Mouse (Mus musculus) liver, postnatal 0 days (tissue): Measurements from ENCODE around the gene Agt. TPM values are rescaled to one million over a fixed set of nuclear protein-coding genes. Genes with fewer than 3 reads are reported as not detected.

Experiments used
- ATAC-seq: fragments of 200-750 bp; cut with Nextera tagmentation; 2 replicates; pipeline ENCODE4 v1.8.0; 2017; ENCODE audit warnings: mild to moderate bottlenecking, moderate library complexity
- DNase-seq: peaks from one replicate; pipeline ENCODE4 v3.0.0-alpha.2; 2016
- H3K27ac ChIP-seq: fragments of 300-500 bp; sonication (generic); 2 replicates; pipeline ENCODE4 v1.5.1; 2014; ENCODE audit warnings: antibody characterized with exemption, moderate library complexity, mild to moderate bottlenecking, low read depth
- H3K27me3 ChIP-seq: fragments of 300-500 bp; sonication (generic); 2 replicates; pipeline ENCODE4 v1.6.1; 2014; ENCODE audit warnings: low read length, control low read depth, mixed read lengths; ENCODE audit not compliant: insufficient read depth
- H3K36me3 ChIP-seq: fragments of 300-500 bp; sonication (generic); replicated peaks from 2 replicates; pipeline ENCODE4 v1.6.1; 2014; ENCODE audit warnings: mild to moderate bottlenecking, control low read depth, low read length, moderate library complexity, mixed read lengths; ENCODE audit not compliant: insufficient read depth
- H3K4me1 ChIP-seq: fragments of 300-500 bp; sonication (generic); 2 replicates; pipeline ENCODE4 v1.6.1; 2014; ENCODE audit warnings: antibody characterized with exemption, mild to moderate bottlenecking, control low read depth; ENCODE audit not compliant: insufficient read depth
- H3K4me2 ChIP-seq: fragments of 300-500 bp; sonication (generic); 2 replicates; pipeline ENCODE4 v1.6.1; 2014; ENCODE audit warnings: low read depth, mild to moderate bottlenecking, low read length, moderate library complexity, mixed read lengths
- H3K4me3 ChIP-seq: fragments of 300-500 bp; sonication (generic); 2 replicates; pipeline ENCODE4 v1.5.1; 2014; ENCODE audit warnings: low read depth, low read length
- H3K9ac ChIP-seq: fragments of 300-500 bp; sonication (generic); replicated peaks from 2 replicates; pipeline ENCODE4 v1.6.1; 2014; ENCODE audit warnings: mild to moderate bottlenecking, moderate library complexity
- H3K9me3 ChIP-seq: fragments of 300-500 bp; sonication (generic); 2 replicates; pipeline ENCODE4 v1.6.1; 2016; ENCODE audit warnings: mild to moderate bottlenecking, control low read depth, low read length, mixed read lengths
- CTCF ChIP-seq: sonication (generic); IDR thresholded peaks from 2 replicates; pipeline ENCODE4 v1.5.1; 2016; ENCODE audit warnings: antibody characterized with exemption, low read depth
- EP300 ChIP-seq: IDR thresholded peaks from 2 replicates; pipeline ENCODE4 v1.6.1; 2016; ENCODE audit warnings: antibody characterized with exemption, low read depth, mild to moderate bottlenecking
- WGBS: fragments of 180-500 bp; shearing (Covaris S2); extraction: QIAGEN DNeasy Blood & Tissue Kit; methylation state at CpG from one replicate; pipeline ENCODE4 v1.1.7; 2014; ENCODE audit not compliant: insufficient replicate concordance; 5-methylcytosine and 5-hydroxymethylcytosine counted together
- polyA plus RNA-seq: library from polyadenylated mRNA; unstranded; fragments of >200 nt; fragmentation: Nextera tagmentation; extraction: Ambion mirVana; gene quantifications from 2 replicates; pipeline ENCODE4 v1.2.1, GENCODE M21; 2015

Agt gene
- polyA plus RNA-seq, 1 experiment from 2014 or later, result 883 TPM

GRCm38 (mm10) chr8:124520249-124521080, 49.0 kb downstream of the Agt start, which contains the start of gene Cog2:
Gene Cog2 (plus strand): TSS chr8:124520767.
- Histone ChIP-seq H3K9ac (peak within 1 kb of the TSS; percentile 81), H3K36me3 (peaks cover 6% of the 10 kb centered on the region; the same call in 1 of the 2 replicates), H3K4me1 (peaks cover 9% of the 10 kb centered on the region), H3K4me2 (peak within 1 kb of the TSS; percentile 78), H3K27ac (peak within 1 kb of the TSS; percentile 49), H3K9me3 (no peaks in the 10 kb centered on the region), H3K27me3 (no peaks in the 10 kb centered on the region), H3K4me3 (peak within 1 kb of the TSS; percentile 80)
- WGBS, result 9% methylated on average over 50 of the region's 50 CpGs
- TF ChIP-seq EP300, result no peak
- peak; percentile 91 for TF ChIP-seq CTCF
- ATAC-seq (peak; percentile 100), DNase-seq (peak; percentile 92)

GRCm38 (mm10) chr8:124517142-124517541, 52.4 kb downstream of the Agt start:
- WGBS, result 60% methylated on average over 6 of the region's 6 CpGs
- ATAC-seq (no peak), DNase-seq (no peak)
- no peak overlapping the region for H3K9ac ChIP-seq
- TF ChIP-seq CTCF (no peak), EP300 (no peak)
- no peaks in the 10 kb centered on the region for H3K27me3 ChIP-seq
- H3K4me1 ChIP-seq, result peaks cover 9% of the 10 kb centered on the region
- no peak overlapping the region for H3K4me2 ChIP-seq
- H3K9me3 ChIP-seq, result no peaks in the 10 kb centered on the region
- no peak overlapping the region for H3K4me3 ChIP-seq
- no peaks in the 10 kb centered on the region for H3K36me3 ChIP-seq
- H3K27ac ChIP-seq, result no peak overlapping the region

GRCm38 (mm10) chr8:124516525-124516924, 53.0 kb downstream of the Agt start:
- no peak for DNase-seq
- Histone ChIP-seq H3K4me2 (no peak overlapping the region), H3K4me1 (peaks cover 3% of the 10 kb centered on the region), H3K9me3 (no peaks in the 10 kb centered on the region), H3K27me3 (no peaks in the 10 kb centered on the region), H3K36me3 (no peaks in the 10 kb centered on the region), H3K4me3 (no peak overlapping the region), H3K9ac (no peak overlapping the region), H3K27ac (no peak overlapping the region)
- WGBS, result 42% methylated on average over 6 of the region's 6 CpGs
- TF ChIP-seq CTCF (no peak), EP300 (no peak)
- ATAC-seq, result no peak

GRCm38 (mm10) chr8:124516039-124516438, 53.5 kb downstream of the Agt start:
- H3K36me3 ChIP-seq, result no peaks in the 10 kb centered on the region
- no peak overlapping the region for H3K27ac ChIP-seq
- H3K4me1 ChIP-seq, result no peaks in the 10 kb centered on the region
- DNase-seq (no peak), ATAC-seq (no peak)
- WGBS, result 60% methylated on average over 3 of the region's 3 CpGs
- H3K9me3 ChIP-seq, result no peaks in the 10 kb centered on the region
- H3K9ac ChIP-seq, result no peak overlapping the region
- H3K27me3 ChIP-seq, result no peaks in the 10 kb centered on the region
- TF ChIP-seq EP300, result no peak
- H3K4me3 ChIP-seq, result no peak overlapping the region
- H3K4me2 ChIP-seq, result no peak overlapping the region

DNA sequence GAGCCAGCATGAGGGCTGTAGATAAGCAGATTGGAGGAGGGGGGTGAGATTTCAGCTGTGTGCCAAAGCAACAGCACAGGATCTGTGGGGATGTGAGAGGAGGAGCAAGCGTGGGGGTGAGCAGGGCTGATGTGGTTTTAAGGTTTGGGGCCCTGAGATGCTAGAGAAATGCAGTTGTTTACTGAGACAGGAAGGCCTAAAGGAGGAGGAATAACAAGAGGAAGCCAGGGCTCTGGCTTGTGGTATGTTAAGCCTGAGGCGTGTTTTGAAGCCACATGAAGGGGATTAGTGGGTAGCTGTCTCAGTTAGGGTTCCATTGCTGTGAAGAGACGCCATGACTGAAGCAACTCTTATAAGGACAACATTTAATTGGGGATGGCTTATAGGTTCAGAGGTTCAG, 60.4 kb downstream of the Agt start:
- H3K27ac ChIP-seq, result no peak overlapping the region
- DNase-seq, result no peak
- WGBS, result 52% methylated on average over 3 of the region's 3 CpGs
- no peak overlapping the region for H3K9ac ChIP-seq
- H3K36me3 ChIP-seq, result no peaks in the 10 kb centered on the region
- no peaks in the 10 kb centered on the region for H3K27me3 ChIP-seq
- H3K4me3 ChIP-seq, result no peak overlapping the region
- H3K4me2 ChIP-seq, result no peak overlapping the region
- no peak for TF ChIP-seq CTCF
- no peak for TF ChIP-seq EP300
- ATAC-seq, result no peak
- H3K9me3 ChIP-seq, result no peaks in the 10 kb centered on the region
- no peaks in the 10 kb centered on the region for H3K4me1 ChIP-seq

DNA sequence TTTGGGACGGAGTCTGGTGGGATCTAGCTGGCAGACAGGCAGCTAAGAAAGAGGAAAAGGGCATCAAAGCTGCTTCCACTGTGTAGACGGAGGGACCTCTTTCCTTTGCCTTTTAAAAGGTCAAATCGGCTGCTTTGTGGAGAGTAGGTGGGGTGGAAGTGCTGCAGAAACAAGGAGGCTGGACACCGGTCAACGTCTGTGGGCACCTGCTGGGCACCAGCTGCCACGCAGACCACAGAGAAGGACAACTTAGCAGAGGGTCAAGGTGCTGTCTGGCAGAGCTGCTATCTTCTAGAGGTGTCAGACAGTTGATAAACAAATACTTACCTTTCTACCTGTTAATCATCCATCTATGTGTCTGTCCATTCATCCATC, 61.2 kb downstream of the Agt start:
- H3K27me3 ChIP-seq, result no peaks in the 10 kb centered on the region
- H3K4me2 ChIP-seq, result no peak overlapping the region
- H3K4me3 ChIP-seq, result no peak overlapping the region
- H3K9me3 ChIP-seq, result no peaks in the 10 kb centered on the region
- TF ChIP-seq EP300 (no peak), CTCF (no peak)
- H3K27ac ChIP-seq, result no peak overlapping the region
- WGBS, result 71% methylated on average over 6 of the region's 6 CpGs
- H3K9ac ChIP-seq, result no peak overlapping the region
- no peaks in the 10 kb centered on the region for H3K4me1 ChIP-seq
- DNase-seq (no peak), ATAC-seq (no peak)
- no peaks in the 10 kb centered on the region for H3K36me3 ChIP-seq
